ENCODE assay signal across 8 mouse cellular contexts in the genomic region with DNA sequence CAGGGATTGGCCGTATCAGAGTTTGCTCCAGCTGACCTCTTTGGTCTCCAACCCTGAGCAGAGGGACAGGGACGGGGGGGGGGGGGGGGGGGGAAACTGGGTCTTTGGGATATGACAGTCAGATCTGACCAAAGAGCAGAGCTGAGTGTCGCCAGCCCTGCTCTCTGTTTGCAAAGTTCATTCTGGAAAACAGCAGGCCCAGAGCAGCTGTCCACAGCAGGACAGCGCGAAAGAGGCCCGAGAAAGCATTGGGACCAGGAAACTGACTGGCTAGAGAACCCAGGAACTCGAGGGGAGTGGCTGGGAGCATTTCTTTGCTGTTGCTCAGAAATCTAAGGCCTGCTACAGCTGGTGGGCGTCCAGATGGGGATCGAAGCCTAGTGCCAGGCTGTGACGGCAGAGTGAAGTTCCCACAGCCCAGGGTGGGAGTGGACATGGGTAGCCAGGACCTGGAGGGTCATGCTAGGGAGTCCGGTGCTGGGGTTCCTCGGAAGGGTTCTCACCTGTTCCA. TPM values are rescaled to one million over a fixed set of nuclear protein-coding genes. Genes with fewer than 3 reads are reported as not detected.
DNase-seq lines count a peak whose midpoint lies in the region; ATAC-seq and TF ChIP-seq lines count a peak whose summit lies in the region.

No protein-coding gene starts in this region.

- H3K36me3 ChIP-seq in heart, embryonic 13.5 days = no peaks in the 10 kb centered on the region

- H3K9me3 ChIP-seq in heart, embryonic 13.5 days = no peaks in the 10 kb centered on the region

- H3K4me1 ChIP-seq in cortical plate, adult 2 months (ENCODE audit: control insufficient read depth, insufficient read depth, low read length) = peaks cover 10% of the 10 kb centered on the region
- H3K4me1 ChIP-seq in heart, embryonic 13.5 days = peaks cover 34% of the 10 kb centered on the region

- H3K9ac ChIP-seq in heart, embryonic 13.5 days = peak overlapping the region; percentile 69

- 15% methylated on average over 12 of the region's 12 CpGs for WGBS in heart, embryonic 13.5 days

- no peak for TF ChIP-seq POLR2A in cortical plate, adult 2 months (IDR thresholded peaks at IDR 0.05; ENCODE audit: extremely low read depth, insufficient read depth, low read length)

- peak overlapping the region; percentile 39 for H3K4me3 ChIP-seq in cortical plate, adult 2 months (ENCODE audit: insufficient read depth, low read length)
- H3K4me3 ChIP-seq in heart, embryonic 13.5 days = peak overlapping the region; percentile 54

- no peak for TF ChIP-seq CTCF in cortical plate, adult 2 months (IDR thresholded peaks at IDR 0.05; ENCODE audit: extremely low read depth, insufficient read depth, low read length)

- no peak for ATAC-seq in heart, embryonic 13.5 days (ENCODE audit: extremely low read depth, insufficient number of reproducible peaks, low FRiP score, low TSS enrichment)

- H3K27ac ChIP-seq in cortical plate, adult 2 months (ENCODE audit: insufficient read depth, low read length) = peak overlapping the region; percentile 36
- no peak overlapping the region; the same call in 1 of the 2 replicates for H3K27ac ChIP-seq in heart, embryonic 13.5 days (replicated peaks)

- H3K27me3 ChIP-seq in heart, embryonic 13.5 days (replicated peaks) = peaks cover 15% of the 10 kb centered on the region

- H3K4me2 ChIP-seq in heart, embryonic 13.5 days = peak overlapping the region; percentile 91

- peak; percentile 30 for DNase-seq in adrenal gland, postnatal 14 days
- no peak for DNase-seq in adrenal gland, adult 2 months
- DNase-seq in kidney, postnatal 25 days = peak; percentile 52 to 72
- DNase-seq in lung, postnatal 4 days = peak; percentile 57 to 83
- DNase-seq in c-Kit-positive CD71-positive TER-119-positive erythroid progenitor cells, embryonic 14.5 days (ENCODE audit: low spot score) = no peak
- DNase-seq in T-cell, adult 2 months (ENCODE audit: low spot score) = no peak

RNA-seq across cellular contexts. Expression of a gene that starts 1.2 kb away (rescaled TPM):
- 6.0 and 9.0 TPM in 2 replicates for total RNA-seq in adrenal gland, postnatal 14 days (2021)
- 1 to 10 TPM; 3.1 to 4.0 TPM for total RNA-seq in adrenal gland, adult 2 months (2021)
- 6.3 and 7.0 TPM in 2 replicates for polyA plus RNA-seq in adrenal gland, adult 2 months (2012; rRNA removed)
- polyA plus RNA-seq in cortical plate, adult 2 months (2012; rRNA removed) = 22.5 and 24.6 TPM in 2 replicates
- polyA plus RNA-seq in heart, embryonic 13.5 days (2015; fragmentation: Nextera tagmentation; extraction: Ambion mirVana) = 1.6 and 2.3 TPM in 2 replicates

Comparison
In these comparisons a context has a peak if more than half of its experiments do, and no peak if none do; other contexts are left out.
1. DNase-seq: peak in adrenal gland, postnatal 14 days (single experiment), kidney, postnatal 25 days (2 of 2) and lung, postnatal 4 days (2 of 2); none in adrenal gland, adult 2 months (single experiment), c-Kit-positive CD71-positive TER-119-positive erythroid progenitor cells, embryonic 14.5 days (single experiment) and T-cell, adult 2 months (single experiment).